In the genomic region with DNA sequence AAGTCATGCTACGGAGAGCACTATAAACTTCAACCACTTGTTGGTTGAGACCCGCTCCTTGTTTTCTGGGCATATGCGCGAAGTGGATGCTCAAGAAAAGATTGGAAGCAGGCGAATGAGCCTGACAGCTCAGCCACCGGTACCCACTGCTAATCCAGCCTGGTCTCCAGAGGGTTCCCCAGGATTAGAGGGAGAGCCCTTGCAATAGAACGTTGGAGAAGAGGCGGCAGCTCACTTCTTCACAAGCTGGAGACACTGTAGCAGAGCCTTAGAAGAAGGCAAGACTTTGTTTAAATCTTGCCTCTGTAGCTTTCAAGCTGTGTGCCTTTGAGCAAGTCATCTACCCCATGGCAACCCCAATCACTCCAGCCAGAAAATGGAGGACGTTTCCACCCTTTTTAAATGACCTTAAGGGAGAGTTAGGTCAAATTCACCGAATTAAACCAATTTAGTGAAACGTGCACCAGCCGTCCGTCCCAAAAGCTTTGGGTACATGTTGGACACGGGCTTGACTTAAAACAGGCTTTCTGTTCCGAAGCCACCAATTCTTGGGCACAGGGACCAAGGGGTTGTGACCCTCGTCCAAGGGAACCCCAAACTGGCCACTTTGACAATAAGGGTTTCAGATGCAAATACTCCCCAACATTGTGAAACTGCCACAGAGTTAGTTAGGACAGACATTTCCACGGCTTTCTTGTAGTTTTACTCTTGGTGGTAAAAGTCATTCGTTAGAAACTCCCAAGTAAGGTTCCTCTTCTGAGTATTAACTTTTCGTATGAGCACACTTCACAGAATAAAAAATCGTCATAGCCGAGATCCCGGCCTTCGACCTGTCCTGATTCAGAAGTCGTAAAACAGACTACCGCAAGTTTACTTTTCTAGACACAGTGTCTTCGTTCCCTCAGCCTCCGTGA, we compare ENCODE assay signal across 8 mouse cellular contexts. TPM values are rescaled to one million over a fixed set of nuclear protein-coding genes. Genes with fewer than 3 reads are reported as not detected.
A peak's percentile ranks its signal among the peaks of the same experiment; 100 is the strongest.
DNase-seq lines count a peak whose midpoint lies in the region; ATAC-seq and TF ChIP-seq lines count a peak whose summit lies in the region.

No protein-coding gene starts in this region.

- peaks cover 23% of the 10 kb centered on the region for H3K4me1 ChIP-seq in heart, postnatal 0 days (ENCODE audit: control insufficient read depth, insufficient read depth)
- H3K4me1 ChIP-seq in liver, postnatal 0 days (ENCODE audit: insufficient read depth) = peaks cover 29% of the 10 kb centered on the region

- no peaks in the 10 kb centered on the region for H3K9me3 ChIP-seq in heart, postnatal 0 days (replicated peaks; ENCODE audit: control insufficient read depth, low read length)
- H3K9me3 ChIP-seq in liver, postnatal 0 days (ENCODE audit: low read length) = no peaks in the 10 kb centered on the region

- no peak for ATAC-seq in heart, postnatal 0 days (ENCODE audit: insufficient read depth, low read depth)
- no peak for ATAC-seq in liver, postnatal 0 days
- no peak for ATAC-seq in granulocyte monocyte progenitor cell, adult 5-6 weeks (replicated peaks; ENCODE audit: poor library complexity, severe bottlenecking)
- ATAC-seq in monocyte, adult 5-6 weeks (replicated peaks; ENCODE audit: insufficient number of reproducible peaks, low FRiP score, low TSS enrichment, poor library complexity, severe bottlenecking) = no peak

- peak overlapping the region; percentile 83 for H3K4me3 ChIP-seq in C2C12 (ENCODE audit: insufficient read depth, poor library complexity, severe bottlenecking)
- peak overlapping the region; percentile 64 for H3K4me3 ChIP-seq in heart, postnatal 0 days (ENCODE audit: low read depth, low read length)
- peak overlapping the region; percentile 69 for H3K4me3 ChIP-seq in liver, postnatal 0 days (ENCODE audit: low read depth, low read length)

- no peak for TF ChIP-seq EP300 in heart, postnatal 0 days (IDR thresholded peaks at IDR 0.05; ENCODE audit: low read depth)
- TF ChIP-seq EP300 in liver, postnatal 0 days (IDR thresholded peaks at IDR 0.05; ENCODE audit: low read depth) = no peak

- H3K36me3 ChIP-seq in C2C12 (ENCODE audit: control insufficient read depth, insufficient read depth) = peaks cover 12% of the 10 kb centered on the region
- H3K36me3 ChIP-seq in heart, postnatal 0 days (replicated peaks; ENCODE audit: control insufficient read depth, insufficient read depth, low read length) = peaks cover under 1% of the 10 kb centered on the region; the same call in 1 of the 2 replicates
- H3K36me3 ChIP-seq in liver, postnatal 0 days (replicated peaks; ENCODE audit: insufficient read depth, low read length) = no peaks in the 10 kb centered on the region

- peaks cover 25% of the 10 kb centered on the region for H3K79me3 ChIP-seq in C2C12 (ENCODE audit: low read depth)

- peak overlapping the region; percentile 51 for H3ac ChIP-seq in C2C12 (ENCODE audit: control insufficient read depth, insufficient read length, low read depth)

- no peak for TF ChIP-seq CTCF in C2C12 (IDR thresholded peaks at IDR 0.05; ENCODE audit: control insufficient read depth, insufficient read depth, insufficient read length)
- TF ChIP-seq CTCF in heart, postnatal 0 days (IDR thresholded peaks at IDR 0.05; ENCODE audit: low read depth) = no peak
- no peak for TF ChIP-seq CTCF in liver, postnatal 0 days (IDR thresholded peaks at IDR 0.05; ENCODE audit: low read depth)

- H3K27me3 ChIP-seq in C2C12 (ENCODE audit: control insufficient read depth, insufficient read depth, insufficient read length) = no peaks in the 10 kb centered on the region
- H3K27me3 ChIP-seq in heart, postnatal 0 days (ENCODE audit: control insufficient read depth, insufficient read depth, low read length) = no peaks in the 10 kb centered on the region
- peaks cover 37% of the 10 kb centered on the region for H3K27me3 ChIP-seq in liver, postnatal 0 days (ENCODE audit: insufficient read depth, low read length)

- H3K9ac ChIP-seq in heart, postnatal 0 days (replicated peaks; ENCODE audit: low read depth, low read length) = peak overlapping the region; percentile 72; the same call in 1 of the 2 replicates
- peak overlapping the region; percentile 76; the same call in 1 of the 2 replicates for H3K9ac ChIP-seq in liver, postnatal 0 days (replicated peaks)

- DNase-seq in embryo, embryonic 10 days (ENCODE audit: low spot score) = peak; percentile 10
- no peak for DNase-seq in embryo, embryonic 11 days
- no peak for DNase-seq in heart, postnatal 0 days (ENCODE audit: low spot score)
- no peak for DNase-seq in liver, postnatal 0 days
- DNase-seq in urinary bladder, postnatal 10 days (ENCODE audit: low spot score) = no peak

- H3K79me2 ChIP-seq in C2C12 (ENCODE audit: control insufficient read depth, insufficient read depth) = peaks cover 54% of the 10 kb centered on the region

- peak overlapping the region; percentile 84 for H3K4me2 ChIP-seq in heart, postnatal 0 days (ENCODE audit: low read depth, low read length)
- peak overlapping the region; percentile 84 for H3K4me2 ChIP-seq in liver, postnatal 0 days (ENCODE audit: low read depth, low read length)

- 10% methylated on average over 27 of the region's 27 CpGs for WGBS in heart, postnatal 0 days
- WGBS in liver, postnatal 0 days (ENCODE audit: insufficient replicate concordance) = 4% methylated on average over 27 of the region's 27 CpGs

- peak overlapping the region; percentile 84 for H3K27ac ChIP-seq in heart, postnatal 0 days (ENCODE audit: low read depth)
- H3K27ac ChIP-seq in liver, postnatal 0 days (ENCODE audit: low read depth) = peak overlapping the region; percentile 90

TF ChIP-seq in C2C12, 6 proteins besides CTCF, POLR2A, EP300 and RAD21:
- TF ChIP-seq CEBPB (IDR thresholded peaks at IDR 0.05; ENCODE audit: low read depth) (no peak), FOSL1 (IDR thresholded peaks at IDR 0.05; ENCODE audit: insufficient read depth, low read length, poor library complexity, severe bottlenecking) (no peak), MYOG (IDR thresholded peaks at IDR 0.05; ENCODE audit: control insufficient read depth, extremely low read depth, insufficient read length) (no peak), MYOD1 (IDR thresholded peaks at IDR 0.05; ENCODE audit: control insufficient read depth, insufficient read length, low read depth) (no peak), USF1 (IDR thresholded peaks at IDR 0.05; ENCODE audit: low read depth) (no peak), MAX (IDR thresholded peaks at IDR 0.05) (no peak)

RNA-seq across cellular contexts. Expression of a gene that starts 2.2 kb away (rescaled TPM):
- 12.5 TPM for polyA plus RNA-seq in C2C12 (2012; fragmentation: generic; extraction: Trizol)
- 45.2 and 46.1 TPM in 2 replicates for total RNA-seq in heart, postnatal 0 days (2014; rRNA removed; ENCODE audit: low replicate concordance)
- polyA plus RNA-seq in heart, postnatal 0 days (2015; fragmentation: Nextera tagmentation; extraction: Ambion mirVana) = 1.6 and 1.7 TPM in 2 replicates
- 0.32 and 0.38 TPM in 2 replicates for polyA plus RNA-seq in liver, postnatal 0 days (2015; fragmentation: Nextera tagmentation; extraction: Ambion mirVana)
- 5.7 and 8.5 TPM in 2 replicates for total RNA-seq in granulocyte monocyte progenitor cell, adult 5-6 weeks (2014; fragmentation: Nextera tagmentation)
- total RNA-seq in granulocyte monocyte progenitor cell, adult 5-6 weeks (2017) = 4.9 and 6.5 TPM in 2 replicates
- 34.4 to 77.7 TPM (median 40.4 TPM) in 3 replicates for total RNA-seq in monocyte, adult 5-6 weeks (2017)

RNA-seq across cellular contexts. Expression of a gene that starts 24.6 kb away (rescaled TPM):
- 110 TPM for polyA plus RNA-seq in C2C12 (2012; fragmentation: generic; extraction: Trizol)
- 46.1 and 50.8 TPM in 2 replicates for total RNA-seq in heart, postnatal 0 days (2014; rRNA removed; ENCODE audit: low replicate concordance)
- 125 and 135 TPM in 2 replicates for polyA plus RNA-seq in heart, postnatal 0 days (2015; fragmentation: Nextera tagmentation; extraction: Ambion mirVana)
- 54.6 and 63.7 TPM in 2 replicates for polyA plus RNA-seq in liver, postnatal 0 days (2015; fragmentation: Nextera tagmentation; extraction: Ambion mirVana)
- total RNA-seq in granulocyte monocyte progenitor cell, adult 5-6 weeks (2014; fragmentation: Nextera tagmentation) = 48.1 and 62.9 TPM in 2 replicates
- 0.82 and 6.5 TPM in 2 replicates for total RNA-seq in granulocyte monocyte progenitor cell, adult 5-6 weeks (2017)
- 5.8 to 19.1 TPM (median 6.2 TPM) in 3 replicates for total RNA-seq in monocyte, adult 5-6 weeks (2017)

RNA-seq across cellular contexts. Expression of a gene that starts 31.5 kb away (rescaled TPM):
- 15.9 TPM for polyA plus RNA-seq in C2C12 (2012; fragmentation: generic; extraction: Trizol)
- 3.6 and 6.0 TPM in 2 replicates for total RNA-seq in heart, postnatal 0 days (2014; rRNA removed; ENCODE audit: low replicate concordance)
- polyA plus RNA-seq in heart, postnatal 0 days (2015; fragmentation: Nextera tagmentation; extraction: Ambion mirVana) = 0.15 and 0.32 TPM in 2 replicates
- 1.1 and 1.6 TPM in 2 replicates for polyA plus RNA-seq in liver, postnatal 0 days (2015; fragmentation: Nextera tagmentation; extraction: Ambion mirVana)
- 7.5 and 8.1 TPM in 2 replicates for total RNA-seq in granulocyte monocyte progenitor cell, adult 5-6 weeks (2014; fragmentation: Nextera tagmentation)
- total RNA-seq in granulocyte monocyte progenitor cell, adult 5-6 weeks (2017) = 1.6 and 2.5 TPM in 2 replicates
- total RNA-seq in monocyte, adult 5-6 weeks (2017) = 0.75 to 1.8 TPM (median 0.95 TPM) in 3 replicates

RNA-seq across cellular contexts. Expression of a gene that starts 39.3 kb away (rescaled TPM):
- polyA plus RNA-seq in C2C12 (2012; fragmentation: generic; extraction: Trizol) = 29.2 TPM
- 1.1 and 3.6 TPM in 2 replicates for total RNA-seq in heart, postnatal 0 days (2014; rRNA removed; ENCODE audit: low replicate concordance)
- polyA plus RNA-seq in heart, postnatal 0 days (2015; fragmentation: Nextera tagmentation; extraction: Ambion mirVana) = 6.0 and 7.1 TPM in 2 replicates
- 1.9 TPM in 2 replicates for polyA plus RNA-seq in liver, postnatal 0 days (2015; fragmentation: Nextera tagmentation; extraction: Ambion mirVana)
- 6.3 and 14.3 TPM in 2 replicates for total RNA-seq in granulocyte monocyte progenitor cell, adult 5-6 weeks (2014; fragmentation: Nextera tagmentation)
- 1.8 and 2.8 TPM in 2 replicates for total RNA-seq in granulocyte monocyte progenitor cell, adult 5-6 weeks (2017)
- total RNA-seq in monocyte, adult 5-6 weeks (2017) = 0.85 to 4.5 TPM in 2 of 3 replicates, not detected in the other

RNA-seq across cellular contexts. Expression of a gene that starts 42.2 kb away (rescaled TPM):
- 690 TPM for polyA plus RNA-seq in C2C12 (2012; fragmentation: generic; extraction: Trizol)
- total RNA-seq in heart, postnatal 0 days (2014; rRNA removed; ENCODE audit: low replicate concordance) = 486 and 592 TPM in 2 replicates
- 495 and 503 TPM in 2 replicates for polyA plus RNA-seq in heart, postnatal 0 days (2015; fragmentation: Nextera tagmentation; extraction: Ambion mirVana)
- 244 and 267 TPM in 2 replicates for polyA plus RNA-seq in liver, postnatal 0 days (2015; fragmentation: Nextera tagmentation; extraction: Ambion mirVana)
- 181 and 283 TPM in 2 replicates for total RNA-seq in granulocyte monocyte progenitor cell, adult 5-6 weeks (2014; fragmentation: Nextera tagmentation)
- total RNA-seq in granulocyte monocyte progenitor cell, adult 5-6 weeks (2017) = 168 and 196 TPM in 2 replicates
- 137 to 160 TPM (median 146 TPM) in 3 replicates for total RNA-seq in monocyte, adult 5-6 weeks (2017)
